Mouse (Mus musculus) megakaryocyte-erythroid progenitor cell, adult 5 weeks (primary cell): ENCODE measurements around the gene Gsk3a. TPM values are rescaled to one million over a fixed set of nuclear protein-coding genes. Genes with fewer than 3 reads are reported as not detected.

Experiments
- polyA plus RNA-seq: library from polyadenylated mRNA; stranded (reverse); fragments of >175 nt; gene quantifications from 2 replicates; pipeline ENCODE4 v1.2.3, GENCODE M21; 2012

The Gsk3a gene
- 140 TPM in 2 replicates for polyA plus RNA-seq

DNA sequence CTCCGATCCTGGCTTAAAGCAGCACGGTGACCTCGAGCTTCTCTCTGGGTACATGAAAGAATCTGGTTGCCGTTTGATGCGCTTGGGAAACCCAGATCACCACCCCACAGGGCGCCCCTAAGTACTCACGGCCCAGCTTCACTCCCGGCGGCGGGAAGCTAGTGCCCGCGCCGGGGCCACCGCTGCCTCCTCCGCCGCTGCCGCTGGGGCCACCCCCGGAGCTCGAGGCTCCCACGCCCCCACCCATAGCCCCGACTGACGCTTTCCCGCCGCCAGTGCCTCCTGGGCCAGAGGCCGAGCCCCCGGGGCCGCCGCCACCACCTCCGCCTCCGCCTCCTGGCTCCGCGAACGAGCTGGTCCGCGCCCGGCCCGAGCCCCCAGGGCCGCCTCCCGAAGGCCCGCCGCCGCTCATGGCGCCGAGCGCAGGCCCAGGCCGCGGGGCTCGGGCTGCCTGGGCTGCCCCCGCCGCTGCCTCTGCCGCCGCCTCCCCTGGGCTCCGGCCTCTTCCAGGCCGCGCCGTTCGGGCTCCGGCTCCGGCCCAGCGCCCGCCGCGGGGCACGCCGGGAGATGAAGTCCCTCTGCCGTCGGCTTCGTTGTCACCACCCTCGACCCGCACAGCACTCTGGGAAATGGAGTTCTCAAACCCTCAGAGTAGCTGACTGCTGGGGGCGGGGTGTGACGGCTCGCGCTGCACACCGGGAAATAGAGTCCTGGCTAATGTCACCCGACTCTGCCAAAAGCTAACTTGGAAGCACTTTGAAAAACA lies at the start of gene Gsk3a:
Gsk3a (minus strand) TSS at position 603 of the 766 bp plus-strand sequence.

GRCm38 (mm10) chr7:25267301-25267750 lies 29.7 kb upstream of the Gsk3a start, which contains the start of gene Cic:
TSS of gene Cic (plus strand) at chr7:25267704.

GRCm38 (mm10) chr7:25250141-25250972 lies 12.7 kb upstream of the Gsk3a start, which contains the start of gene Erf:
TSS of gene Erf (minus strand) at chr7:25250761.

DNA sequence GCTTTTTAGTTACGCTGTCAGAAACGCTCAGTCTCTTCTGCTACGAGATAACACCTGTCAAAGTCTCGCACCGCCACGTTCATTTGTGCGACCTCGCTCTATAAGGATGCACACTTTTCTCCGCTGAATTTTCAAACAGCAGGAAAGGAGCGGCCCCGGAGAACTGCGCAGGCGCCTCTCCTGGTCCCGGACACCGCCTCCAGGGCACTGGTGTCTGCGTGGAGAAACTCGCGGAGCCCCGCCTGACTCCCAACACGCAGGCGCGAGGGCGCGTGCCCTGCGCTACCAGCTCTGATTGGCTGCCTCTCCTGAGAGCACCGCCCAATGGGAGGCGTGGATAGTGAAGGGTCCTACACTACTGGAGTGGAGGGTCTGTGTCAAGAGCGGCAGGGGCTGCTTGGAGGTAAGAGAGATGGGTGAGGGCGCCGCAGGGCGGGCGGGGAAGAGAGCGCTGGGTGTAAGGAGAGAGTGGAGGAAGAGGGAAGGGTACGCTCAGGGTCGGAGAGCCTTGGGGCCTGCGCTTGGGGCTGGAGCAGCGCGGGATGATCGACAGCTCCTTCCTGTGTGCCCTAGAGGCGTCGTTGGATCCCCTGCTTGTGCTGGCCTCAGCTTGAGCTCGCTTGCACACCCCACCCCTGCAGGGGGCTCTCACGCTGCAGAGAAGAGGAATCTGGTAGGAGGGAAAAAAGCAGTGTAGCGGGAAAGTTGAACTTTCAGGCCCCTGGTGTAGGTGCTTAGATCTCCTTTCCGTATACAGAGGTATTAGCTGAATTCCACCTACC lies 16.4 kb downstream of the Gsk3a start, which contains the start of gene Zfp526:
Zfp526 (plus strand) TSS at position 324 of the 782 bp plus-strand sequence.

DNA sequence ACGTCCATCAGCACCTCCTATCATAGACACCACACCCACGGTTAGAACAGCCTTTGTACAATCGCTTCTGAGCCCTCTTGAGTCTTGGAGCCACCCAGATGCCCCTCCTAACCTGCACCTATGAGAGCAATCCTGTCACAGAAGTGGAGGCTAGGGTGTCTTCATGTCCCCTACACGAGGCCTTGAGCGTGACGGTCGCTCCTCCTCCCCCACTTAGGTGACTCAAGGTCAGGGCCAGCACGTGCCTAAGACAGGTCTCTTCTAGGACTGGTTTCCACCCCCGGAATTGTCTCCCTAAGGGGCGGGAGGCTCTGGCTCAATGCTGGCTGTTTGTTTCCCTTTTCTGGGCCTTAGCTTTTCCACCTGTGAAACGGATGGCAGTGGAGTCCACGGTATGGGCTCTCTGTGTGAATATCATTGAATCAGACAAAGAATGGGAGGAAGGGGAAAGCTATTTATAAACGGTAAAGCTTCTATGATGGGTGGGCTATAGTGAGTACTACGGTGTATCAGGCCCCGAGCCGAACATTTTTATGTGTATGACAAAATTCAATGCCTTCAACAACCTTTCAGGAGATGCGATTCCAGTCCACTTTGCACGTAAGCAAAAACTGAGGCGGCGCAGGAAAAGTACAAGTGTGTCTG lies 17.1 kb downstream of the Gsk3a start, which contains the start of gene Dedd2:
Dedd2 (minus strand) TSS at position 159 of the 645 bp plus-strand sequence.

DNA sequence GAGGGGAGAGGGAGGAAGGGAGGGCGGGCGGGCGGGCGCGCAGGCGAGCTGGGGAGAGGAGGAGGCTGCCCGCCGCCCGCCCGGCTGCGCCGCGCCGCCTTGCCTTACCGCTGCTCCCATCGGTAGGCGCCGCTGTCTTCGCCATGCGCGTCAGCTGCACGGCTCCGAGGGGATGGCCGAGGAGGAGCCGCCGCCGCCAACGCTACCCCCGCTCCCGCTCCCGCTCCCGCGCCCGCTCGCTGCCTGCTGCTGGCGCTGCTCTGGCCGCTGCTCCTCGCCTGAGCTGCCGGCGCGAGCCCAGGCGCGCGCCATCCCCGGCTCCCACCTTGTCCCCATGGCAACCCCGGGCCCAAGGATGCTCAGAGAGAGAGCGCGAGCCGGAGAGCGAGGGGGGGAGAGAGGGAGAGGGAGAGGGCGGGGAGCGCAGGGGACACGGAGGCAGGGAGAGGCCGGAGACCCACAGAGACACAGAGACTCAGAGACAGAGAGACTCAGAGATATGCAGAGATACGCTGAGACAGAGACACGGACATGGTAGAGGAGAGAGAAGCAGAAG lies 58.0 kb downstream of the Gsk3a start, which contains the start of gene Pou2f2:
Pou2f2 (minus strand) TSS at position 121 of the 556 bp plus-strand sequence.

Other genes starting within 250 kb of the Gsk3a start
- gene Atp1a3, start 231.9 kb downstream of the Gsk3a start, polyA plus RNA-seq, result 78.9 and 103 TPM in 2 replicates
- gene Grik5, start 165.5 kb downstream of the Gsk3a start, polyA plus RNA-seq, result 18.8 and 31.7 TPM in 2 replicates
- gene Zfp574, start 165.3 kb downstream of the Gsk3a start, polyA plus RNA-seq, result 45.8 and 46.8 TPM in 2 replicates
- gene Pou2f2, start 58.1 kb downstream of the Gsk3a start, polyA plus RNA-seq, result 32.3 and 42.5 TPM in 2 replicates
- gene Dedd2, start 17.2 kb downstream of the Gsk3a start, polyA plus RNA-seq, result 117 and 119 TPM in 2 replicates
- gene Zfp526, start 16.4 kb downstream of the Gsk3a start, polyA plus RNA-seq, result 8.5 and 10.1 TPM in 2 replicates
- 181 and 188 TPM in 2 replicates for gene Erf, start 12.9 kb upstream of the Gsk3a start, polyA plus RNA-seq
- 471 and 510 TPM in 2 replicates for gene Cic, start 29.9 kb upstream of the Gsk3a start, polyA plus RNA-seq
- 40.1 and 47.3 TPM in 2 replicates for gene Pafah1b3, start 60.1 kb upstream of the Gsk3a start, polyA plus RNA-seq
- gene Prr19, start 63.6 kb upstream of the Gsk3a start, polyA plus RNA-seq, result 0.06 and 0.29 TPM in 2 replicates
- gene Tmem145, start 68.3 kb upstream of the Gsk3a start, polyA plus RNA-seq, result 0.12 and 0.65 TPM in 2 replicates
- gene Megf8, start 79.3 kb upstream of the Gsk3a start, polyA plus RNA-seq, result 12.6 and 17.7 TPM in 2 replicates
- not detected in 2 replicates for gene Cnfn, start 131.9 kb upstream of the Gsk3a start, polyA plus RNA-seq
- 23.8 and 28.8 TPM in 2 replicates for gene Lipe, start 160.9 kb upstream of the Gsk3a start, polyA plus RNA-seq
- gene Cxcl17, start 175.0 kb upstream of the Gsk3a start, polyA plus RNA-seq, result not detected in 2 replicates
- gene Ceacam1, start 239.8 kb upstream of the Gsk3a start, polyA plus RNA-seq, result 3.6 and 5.0 TPM in 2 replicates